Mouse (Mus musculus): ENCODE measurements around the gene Taf8. TPM values are rescaled to one million over a fixed set of nuclear protein-coding genes. Genes with fewer than 3 reads are reported as not detected.

The Taf8 gene
- 64.3 to 80.1 TPM (median 73.3 TPM) in 4 replicates for total RNA-seq (2023; ENCODE audit: inconsistent age)

GRCm38 (mm10) chr17:47501946-47502706 lies at the start of gene Taf8:
Gene Taf8, minus strand, starts transcription at chr17:47502292.

GRCm38 (mm10) chr17:47504941-47505346 lies 2.9 kb upstream of the Taf8 start, which contains the start of gene Ccnd3:
Gene Ccnd3, plus strand, starts transcription at chr17:47505051.

GRCm38 (mm10) chr17:47436907-47437547 lies 65.1 kb downstream of the Taf8 start, which contains the start of gene 1700001C19Rik:
Gene 1700001C19Rik, minus strand, starts transcription at chr17:47437376.

GRCm38 (mm10) chr17:47436156-47436906 lies 65.8 kb downstream of the Taf8 start, which contains the start of gene AI661453:
Gene AI661453, plus strand, starts transcription at chr17:47436615.

Other genes with a start within 250 kb of the Taf8 start
- gene Mrps10, start 133.4 kb downstream of the Taf8 start, total RNA-seq (2023; ENCODE audit: inconsistent age), result 17.2 to 24.5 TPM (median 21.7 TPM) in 4 replicates
- gene Guca1b, start 116.9 kb downstream of the Taf8 start, total RNA-seq (2023; ENCODE audit: inconsistent age), result 2.0 to 3.0 TPM (median 2.3 TPM) in 4 replicates
- gene Guca1a, start 101.7 kb downstream of the Taf8 start, total RNA-seq (2023; ENCODE audit: inconsistent age), result not detected in 4 replicates
- gene AI661453, start 65.7 kb downstream of the Taf8 start, total RNA-seq (2023; ENCODE audit: inconsistent age), result not detected in 4 replicates
- not detected in 4 replicates for gene 1700001C19Rik, start 64.9 kb downstream of the Taf8 start, total RNA-seq (2023; ENCODE audit: inconsistent age)
- gene Ccnd3, start 2.8 kb upstream of the Taf8 start, total RNA-seq (2023; ENCODE audit: inconsistent age), result 206 to 221 TPM (median 211 TPM) in 4 replicates
- 12.7 to 14.2 TPM (median 13.2 TPM) in 4 replicates for gene Bysl, start 109.2 kb upstream of the Taf8 start, total RNA-seq (2023; ENCODE audit: inconsistent age)
- 59.2 to 69.9 TPM (median 62.6 TPM) in 4 replicates for gene Med20, start 109.3 kb upstream of the Taf8 start, total RNA-seq (2023; ENCODE audit: inconsistent age)
- 2.5 to 5.6 TPM (median 2.9 TPM) in 4 replicates for gene Gm20517, start 109.3 kb upstream of the Taf8 start, total RNA-seq (2023; ENCODE audit: inconsistent age)
- 3.5 to 6.8 TPM (median 5.3 TPM) in 4 replicates for gene Usp49, start 128.4 kb upstream of the Taf8 start, total RNA-seq (2023; ENCODE audit: inconsistent age)
- gene Tomm6, start 186.1 kb upstream of the Taf8 start, total RNA-seq (2023; ENCODE audit: inconsistent age), result 133 to 174 TPM (median 155 TPM) in 4 replicates
- gene Frs3, start 186.7 kb upstream of the Taf8 start, total RNA-seq (2023; ENCODE audit: inconsistent age), result 0.96 to 2.7 TPM (median 1.7 TPM) in 4 replicates
- gene Gm21981, start 192.2 kb upstream of the Taf8 start, total RNA-seq (2023; ENCODE audit: inconsistent age), result 0.66 TPM in 1 of 4 replicates, not detected in the others
- 0.58 TPM in 1 of 4 replicates, not detected in the others for gene Prickle4, start 192.4 kb upstream of the Taf8 start, total RNA-seq (2023; ENCODE audit: inconsistent age)
- gene Pgc, start 224.6 kb upstream of the Taf8 start, total RNA-seq (2023; ENCODE audit: inconsistent age), result not detected in 4 replicates
- gene Tfeb, start 234.7 kb upstream of the Taf8 start, total RNA-seq (2023; ENCODE audit: inconsistent age), result 164 to 175 TPM (median 167 TPM) in 4 replicates

Measured in B cell, adult (primary cell).